Mouse (Mus musculus) kidney, adult 2 months (tissue): ENCODE measurements around the gene Zdhhc13.

Experiments used
- CTCF ChIP-seq: fragments of 200-500 bp; conservative IDR thresholded peaks from 2 replicates; pipeline ENCODE4 v1.5.1; 2011; ENCODE audit warnings: low read depth, mild to moderate bottlenecking, control low read depth, low read length, moderate library complexity, mixed read lengths; ENCODE audit not compliant: insufficient read depth, insufficient read length
- POLR2A ChIP-seq: fragments of 200-500 bp; IDR thresholded peaks from one replicate; pipeline ENCODE4 v1.6.1; 2011; ENCODE audit warnings: low read depth, low read length, control low read depth

- TF ChIP-seq CTCF = no peak
- TF ChIP-seq POLR2A = no peak
Measured at GRCm38 (mm10) chr7:48760789-48761188, 28.0 kb upstream of the Zdhhc13 start.
